Mouse (Mus musculus) C2C12 (cell line): ENCODE data around the gene Vasn.
A peak's percentile ranks its signal among the peaks of the same experiment; 100 is the strongest.

Experiments
- CEBPB ChIP-seq: IDR thresholded peaks from one replicate; pipeline ENCODE4 v1.6.1; 2011; ENCODE audit warnings: low read depth, mild to moderate bottlenecking, control low read depth, moderate library complexity
- CTCF ChIP-seq: IDR thresholded peaks from one replicate; pipeline ENCODE4 v1.5.1; 2011; ENCODE audit not compliant: control insufficient read depth, insufficient read depth, insufficient read length
- FOSL1 ChIP-seq: IDR thresholded peaks from one replicate; pipeline ENCODE4 v1.8.0; 2011; ENCODE audit warnings: mild to moderate bottlenecking, low read length; ENCODE audit not compliant: poor library complexity, insufficient read depth, severe bottlenecking
- MAX ChIP-seq: IDR thresholded peaks from one replicate; pipeline ENCODE4 v1.6.1; 2011; ENCODE audit warnings: mild to moderate bottlenecking, control low read depth
- MYOD1 ChIP-seq: IDR thresholded peaks from one replicate; pipeline ENCODE4 v1.6.1; 2011; ENCODE audit warnings: low read depth; ENCODE audit not compliant: control insufficient read depth, insufficient read length
- MYOG ChIP-seq: IDR thresholded peaks from one replicate; pipeline ENCODE4 v1.6.1; 2011; ENCODE audit not compliant: control insufficient read depth, insufficient read length; ENCODE audit errors: extremely low read depth
- USF1 ChIP-seq: IDR thresholded peaks from one replicate; pipeline ENCODE4 v1.6.1; 2011; ENCODE audit warnings: low read depth, mild to moderate bottlenecking, control low read depth, moderate library complexity

DNA sequence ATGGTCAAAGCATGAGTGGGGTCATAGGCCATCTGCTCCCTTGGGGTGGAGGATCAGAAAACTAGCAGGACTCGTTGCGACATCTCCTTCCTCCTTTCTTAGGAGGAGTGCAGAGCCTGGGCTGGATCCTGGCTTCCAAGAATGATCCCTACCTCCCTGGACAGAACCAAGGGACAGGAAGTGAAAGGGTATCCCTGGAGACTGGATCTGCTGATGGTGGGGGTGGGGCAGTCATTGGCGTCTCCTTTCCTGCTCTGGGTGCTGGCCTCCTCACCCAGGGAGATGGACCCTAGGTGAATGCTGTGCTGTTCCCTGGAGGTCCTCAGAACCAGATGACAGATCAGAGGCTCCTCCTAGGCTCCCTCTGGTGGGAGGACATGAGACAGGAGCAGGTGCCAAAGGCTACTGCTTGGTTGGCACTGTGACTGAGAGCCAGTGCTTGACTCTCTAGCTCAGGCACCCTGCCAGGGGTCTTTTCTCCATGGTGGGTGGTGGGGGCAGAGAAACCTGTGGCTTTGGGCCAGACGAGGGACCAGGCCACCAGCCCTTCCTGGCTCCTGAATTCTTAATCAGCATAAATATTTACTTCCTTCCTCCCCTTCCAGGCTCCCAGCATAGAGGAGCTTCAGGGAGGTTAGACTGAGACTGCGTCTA is 33.2 kb upstream of the Vasn start:
- TF ChIP-seq CTCF (peak; percentile 44), USF1 (no peak), MAX (no peak), MYOD1 (no peak), FOSL1 (no peak), CEBPB (peak; percentile 65), MYOG (no peak)
